Mouse (Mus musculus) heart, postnatal 0 days (tissue): Measurements from ENCODE around the gene Ccdc170. TPM values are rescaled to one million over a fixed set of nuclear protein-coding genes. Genes with fewer than 3 reads are reported as not detected.
A peak's percentile ranks its signal among the peaks of the same experiment; 100 is the strongest.

Experiments used
- ATAC-seq: fragments of 200-750 bp; cut with Nextera tagmentation; 2 replicates; pipeline ENCODE4 v1.8.0; 2017; ENCODE audit warnings: low read depth, moderate number of reproducible peaks, moderate library complexity; ENCODE audit not compliant: insufficient read depth
- DNase-seq: peaks from one replicate; pipeline ENCODE4 v3.0.0-alpha.2; 2016; ENCODE audit warnings: low spot score
- H3K27ac ChIP-seq: fragments of 300-500 bp; sonication (generic); 2 replicates; pipeline ENCODE4 v1.5.1; 2014; ENCODE audit warnings: low read depth, mild to moderate bottlenecking
- H3K27me3 ChIP-seq: fragments of 300-500 bp; sonication (generic); 2 replicates; pipeline ENCODE4 v1.6.1; 2014; ENCODE audit warnings: low read length, mixed read lengths; ENCODE audit not compliant: control insufficient read depth, insufficient read depth
- H3K36me3 ChIP-seq: fragments of 300-500 bp; sonication (generic); replicated peaks from 2 replicates; pipeline ENCODE4 v1.6.1; 2014; ENCODE audit warnings: low read length, mixed read lengths; ENCODE audit not compliant: control insufficient read depth, insufficient read depth
- H3K4me1 ChIP-seq: fragments of 300-500 bp; sonication (generic); 2 replicates; pipeline ENCODE4 v1.6.1; 2014; ENCODE audit warnings: antibody characterized with exemption; ENCODE audit not compliant: control insufficient read depth, insufficient read depth
- H3K4me2 ChIP-seq: fragments of 300-500 bp; sonication (generic); 2 replicates; pipeline ENCODE4 v1.6.1; 2014; ENCODE audit warnings: low read depth, mild to moderate bottlenecking, low read length, moderate library complexity
- H3K4me3 ChIP-seq: fragments of 300-500 bp; sonication (generic); 2 replicates; pipeline ENCODE4 v1.5.1; 2014; ENCODE audit warnings: low read depth, low read length
- H3K9ac ChIP-seq: fragments of 300-500 bp; sonication (generic); replicated peaks from 2 replicates; pipeline ENCODE4 v1.6.1; 2014; ENCODE audit warnings: low read depth, low read length, mixed read lengths
- H3K9me3 ChIP-seq: fragments of 300-500 bp; sonication (generic); replicated peaks from 2 replicates; pipeline ENCODE4 v1.6.1; 2016; ENCODE audit warnings: low read length; ENCODE audit not compliant: control insufficient read depth
- CTCF ChIP-seq: IDR thresholded peaks from 2 replicates; pipeline ENCODE4 v1.5.1; 2016; ENCODE audit warnings: antibody characterized with exemption, control low read depth, low read depth
- EP300 ChIP-seq: IDR thresholded peaks from 2 replicates; pipeline ENCODE4 v1.6.1; 2016; ENCODE audit warnings: antibody characterized with exemption, low read depth
- WGBS: fragments of 180-500 bp; shearing (Covaris S2); extraction: QIAGEN DNeasy Blood & Tissue Kit; methylation state at CpG from one replicate; pipeline ENCODE4 v1.1.7; 2014; 5-methylcytosine and 5-hydroxymethylcytosine counted together
- polyA plus RNA-seq: library from polyadenylated mRNA; unstranded; fragments of >200 nt; fragmentation: Nextera tagmentation; extraction: Ambion mirVana; gene quantifications from 2 replicates; pipeline ENCODE4 v1.2.1, GENCODE M21; 2015
- total RNA-seq: library from RNA; depleted of rRNA; stranded (reverse); fragments of >200 nt; gene quantifications from 2 replicates; pipeline ENCODE4 v1.2.3, GENCODE M21; 2014; ENCODE audit warnings: low replicate concordance

Gene Ccdc170
- total and polyA plus RNA-seq, 2 experiments from 2014 or later: not detected

DNA sequence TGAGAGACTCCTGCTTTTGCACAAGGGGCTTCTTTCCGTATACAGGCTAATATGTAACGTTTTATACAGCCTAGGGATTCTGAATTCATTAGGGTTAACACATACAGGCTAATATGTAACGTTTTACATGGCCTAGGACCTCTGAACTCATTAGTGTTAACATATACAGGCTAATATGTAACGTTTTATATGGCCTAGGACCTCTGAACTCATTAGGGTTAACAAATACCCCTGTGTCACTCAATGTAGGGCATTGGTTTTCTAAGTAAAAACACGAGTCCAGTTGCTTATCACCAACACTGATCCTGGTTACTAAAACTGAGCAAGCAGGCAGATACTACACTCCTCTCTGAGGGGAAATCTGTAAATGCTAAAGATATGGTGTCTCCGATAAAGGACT is 49.6 kb downstream of the Ccdc170 start:
- 61% methylated on average over 6 of the region's 6 CpGs for WGBS
- Histone ChIP-seq H3K9me3 (no peaks in the 10 kb centered on the region), H3K27ac (no peak overlapping the region), H3K4me3 (no peak overlapping the region), H3K36me3 (no peaks in the 10 kb centered on the region), H3K4me2 (no peak overlapping the region), H3K4me1 (no peaks in the 10 kb centered on the region), H3K9ac (no peak overlapping the region), H3K27me3 (no peaks in the 10 kb centered on the region)
- ATAC-seq (no peak), DNase-seq (no peak)
- no peak for TF ChIP-seq EP300
- TF ChIP-seq CTCF: no peak

DNA sequence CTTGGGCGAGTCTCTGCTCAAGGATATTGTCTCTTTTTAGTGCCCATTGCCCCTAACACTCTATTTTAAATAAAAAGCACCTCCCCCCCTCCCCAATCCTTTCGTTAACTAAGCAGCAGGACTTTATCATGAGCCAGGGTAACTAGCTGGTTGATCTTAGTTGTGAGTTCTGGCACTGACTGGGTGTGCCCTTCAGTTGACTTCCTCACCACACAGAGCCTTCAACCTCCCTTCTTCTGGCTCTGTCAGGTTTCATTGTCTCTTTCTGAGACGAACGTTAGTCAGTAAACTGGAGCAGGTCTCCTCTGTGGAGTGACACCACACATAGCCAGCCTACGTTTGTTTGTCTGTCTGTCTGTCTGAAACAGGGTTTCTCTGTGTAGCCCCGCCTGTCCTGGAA is 50.4 kb downstream of the Ccdc170 start:
- no peak for TF ChIP-seq EP300
- Histone ChIP-seq H3K9ac (no peak overlapping the region), H3K27me3 (no peaks in the 10 kb centered on the region), H3K4me2 (no peak overlapping the region), H3K4me1 (no peaks in the 10 kb centered on the region), H3K9me3 (no peaks in the 10 kb centered on the region), H3K27ac (no peak overlapping the region), H3K4me3 (no peak overlapping the region), H3K36me3 (no peaks in the 10 kb centered on the region)
- ATAC-seq: no peak
- no peak for DNase-seq
- 66% methylated on average over 6 of the region's 6 CpGs for WGBS

DNA sequence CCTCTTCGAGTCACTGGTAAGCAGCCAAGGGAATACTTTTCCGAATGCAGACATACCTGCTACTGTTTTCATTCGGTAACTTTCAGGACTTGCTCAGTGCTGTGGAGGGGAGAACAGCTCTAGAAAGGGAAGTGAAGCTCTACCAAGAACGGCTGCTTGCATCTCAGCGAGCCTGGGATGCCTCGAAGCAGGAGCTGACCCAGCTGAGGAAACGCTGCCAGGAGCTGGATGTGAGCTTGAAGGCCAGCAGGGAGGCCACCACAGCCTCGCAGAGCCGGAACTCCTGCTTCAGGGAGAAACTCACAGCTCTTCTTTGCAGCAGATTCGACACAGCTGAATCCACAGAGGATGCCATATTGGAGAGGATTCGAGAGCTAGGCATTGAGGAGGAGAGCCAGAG is 51.6 kb downstream of the Ccdc170 start:
- ATAC-seq (no peak), DNase-seq (no peak)
- H3K9ac ChIP-seq: no peak overlapping the region
- no peak for TF ChIP-seq CTCF
- no peak for TF ChIP-seq EP300
- no peaks in the 10 kb centered on the region for H3K4me1 ChIP-seq
- no peak overlapping the region for H3K27ac ChIP-seq
- no peaks in the 10 kb centered on the region for H3K27me3 ChIP-seq
- H3K4me2 ChIP-seq: no peak overlapping the region
- no peak overlapping the region for H3K4me3 ChIP-seq
- 69% methylated on average over 11 of the region's 11 CpGs for WGBS
- no peaks in the 10 kb centered on the region for H3K36me3 ChIP-seq
- no peaks in the 10 kb centered on the region for H3K9me3 ChIP-seq

DNA sequence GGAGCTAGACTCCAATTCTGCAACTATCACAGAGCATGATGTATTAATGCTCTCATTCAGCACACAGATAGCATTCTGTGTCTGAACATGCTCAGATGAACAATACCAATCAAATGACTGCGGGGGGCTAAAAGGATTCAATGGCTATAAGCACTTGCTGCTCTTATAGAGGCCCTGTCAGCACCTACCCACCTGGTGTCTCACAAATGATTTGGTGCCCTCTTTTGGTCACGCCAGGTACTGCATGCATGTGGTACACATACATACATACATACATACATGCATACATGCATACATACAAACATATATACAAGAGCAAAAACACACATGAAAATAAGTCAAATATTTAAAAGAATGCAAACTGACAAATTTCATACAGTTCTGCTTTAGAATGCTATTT is 63.2 kb downstream of the Ccdc170 start:
- Histone ChIP-seq H3K4me3 (no peak overlapping the region), H3K9me3 (no peaks in the 10 kb centered on the region), H3K27me3 (no peaks in the 10 kb centered on the region), H3K9ac (no peak overlapping the region), H3K4me2 (no peak overlapping the region), H3K27ac (no peak overlapping the region), H3K4me1 (no peaks in the 10 kb centered on the region), H3K36me3 (no peaks in the 10 kb centered on the region)
- 89% methylated on average over 2 of the region's 2 CpGs for WGBS
- DNase-seq: no peak
- no peak for TF ChIP-seq EP300
- TF ChIP-seq CTCF: 0 out of 2 replicates have a peak, but pooled peaks have one; percentile 4
- ATAC-seq: no peak

DNA sequence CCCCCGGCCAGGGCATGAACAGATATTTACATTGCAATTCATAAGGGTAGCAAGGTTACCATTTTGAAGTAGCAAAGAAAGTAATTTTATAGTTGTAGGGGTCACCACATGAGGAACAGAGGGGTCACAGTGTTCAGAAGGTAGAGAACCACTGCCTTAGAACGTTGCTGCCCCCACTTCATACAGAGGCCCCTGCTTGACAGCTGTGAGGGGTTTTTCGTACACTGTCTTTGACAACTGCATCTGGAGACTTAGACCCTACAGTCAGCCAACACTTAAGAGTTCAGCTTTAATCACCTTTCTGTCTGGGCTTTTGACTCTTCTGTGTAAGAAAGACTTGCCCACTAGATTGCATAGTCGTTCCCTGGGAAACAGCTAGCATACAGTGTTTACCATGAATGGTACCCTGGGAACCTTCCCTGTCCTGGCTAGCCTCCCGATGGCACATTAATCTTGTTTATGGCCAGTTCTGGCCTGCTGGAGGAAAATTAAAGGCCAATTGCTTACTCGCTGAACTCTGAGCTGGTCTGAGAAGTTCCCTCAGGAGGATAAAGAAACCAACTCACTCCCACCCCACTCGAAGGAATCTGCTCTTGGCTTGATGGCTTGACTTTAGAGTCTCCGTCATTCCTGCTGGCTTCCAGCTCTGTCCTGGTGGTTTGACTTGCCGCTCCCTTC is 71.3 kb downstream of the Ccdc170 start:
- no peak overlapping the region for H3K4me2 ChIP-seq
- no peak overlapping the region for H3K27ac ChIP-seq
- no peaks in the 10 kb centered on the region for H3K4me1 ChIP-seq
- H3K9ac ChIP-seq: no peak overlapping the region
- TF ChIP-seq CTCF: no peak
- TF ChIP-seq EP300: no peak
- H3K9me3 ChIP-seq: no peaks in the 10 kb centered on the region
- no peaks in the 10 kb centered on the region for H3K36me3 ChIP-seq
- H3K4me3 ChIP-seq: no peak overlapping the region
- DNase-seq (no peak), ATAC-seq (no peak)
- no peaks in the 10 kb centered on the region for H3K27me3 ChIP-seq
- 73% methylated on average over 9 of the region's 9 CpGs for WGBS

DNA sequence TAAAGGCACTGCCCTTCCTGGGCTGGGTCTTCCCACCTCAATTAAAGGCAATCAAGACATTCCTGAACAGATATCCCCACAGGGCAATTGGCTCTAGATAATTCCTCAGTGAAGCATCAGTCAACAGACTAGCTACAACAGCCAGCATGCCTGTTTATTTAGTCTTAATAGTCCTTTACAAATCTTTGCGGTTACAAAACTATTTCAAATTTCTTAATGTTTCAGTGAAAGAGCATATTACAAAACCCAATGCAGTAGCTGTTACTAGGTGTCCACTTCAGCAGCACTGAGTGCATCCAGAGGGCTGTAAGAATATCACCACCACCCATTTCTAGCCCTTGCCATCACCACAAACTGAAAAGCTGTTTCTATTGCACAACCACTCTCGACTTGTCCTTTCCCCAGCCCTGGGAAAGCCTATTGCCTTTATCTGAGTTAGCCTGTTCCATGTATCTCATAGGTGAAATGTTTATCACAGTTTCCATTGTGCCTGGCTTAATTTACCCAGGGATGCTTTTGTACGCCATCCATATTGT is 74.6 kb downstream of the Ccdc170 start:
- no peak for ATAC-seq
- Histone ChIP-seq H3K9me3 (no peaks in the 10 kb centered on the region), H3K4me1 (no peaks in the 10 kb centered on the region), H3K4me3 (no peak overlapping the region), H3K36me3 (no peaks in the 10 kb centered on the region), H3K27me3 (no peaks in the 10 kb centered on the region), H3K4me2 (no peak overlapping the region), H3K9ac (no peak overlapping the region), H3K27ac (no peak overlapping the region)
- WGBS: 78% methylated on average over 3 of the region's 3 CpGs
- TF ChIP-seq EP300 (no peak), CTCF (no peak)
- no peak for DNase-seq
